Mouse (Mus musculus) right cerebral cortex, postnatal 14 days (tissue): ENCODE data around the gene Gm10778.
"Not testable (repeated sequence)": the region's sequence is repeated elsewhere in the genome, so short reads cannot be mapped to it uniquely, and the experiment has no call there.

ENCODE experiments used
- DNase-seq: peaks from one replicate; pipeline ENCODE4 v3.0.0; 2022

Gene Gm10778

DNA sequence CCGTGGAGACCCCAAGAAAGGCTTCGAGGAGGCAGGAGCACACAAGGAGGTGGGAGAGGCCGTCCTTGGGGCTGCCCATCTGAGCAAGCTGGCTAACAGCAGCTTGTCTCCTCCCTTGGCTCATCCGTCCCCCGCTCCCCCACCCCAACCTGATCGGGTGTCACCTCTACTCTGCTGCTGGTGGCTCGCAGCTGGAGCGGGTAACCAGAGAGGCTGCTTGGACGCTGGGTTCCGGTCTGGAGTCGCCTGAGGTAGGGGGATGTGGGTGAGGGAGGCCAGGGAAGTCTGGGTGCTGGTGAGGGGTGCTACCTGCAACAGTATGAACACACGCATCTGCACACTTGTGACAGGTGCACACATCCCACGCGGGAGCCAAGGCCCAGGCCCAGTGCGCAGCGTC, 20.5 kb upstream of the Gm10778 start, which contains the start of gene Ankrd24:
Ankrd24 (plus strand) TSS at position 151 of the 400 bp plus-strand sequence.
- no peak for DNase-seq

DNA sequence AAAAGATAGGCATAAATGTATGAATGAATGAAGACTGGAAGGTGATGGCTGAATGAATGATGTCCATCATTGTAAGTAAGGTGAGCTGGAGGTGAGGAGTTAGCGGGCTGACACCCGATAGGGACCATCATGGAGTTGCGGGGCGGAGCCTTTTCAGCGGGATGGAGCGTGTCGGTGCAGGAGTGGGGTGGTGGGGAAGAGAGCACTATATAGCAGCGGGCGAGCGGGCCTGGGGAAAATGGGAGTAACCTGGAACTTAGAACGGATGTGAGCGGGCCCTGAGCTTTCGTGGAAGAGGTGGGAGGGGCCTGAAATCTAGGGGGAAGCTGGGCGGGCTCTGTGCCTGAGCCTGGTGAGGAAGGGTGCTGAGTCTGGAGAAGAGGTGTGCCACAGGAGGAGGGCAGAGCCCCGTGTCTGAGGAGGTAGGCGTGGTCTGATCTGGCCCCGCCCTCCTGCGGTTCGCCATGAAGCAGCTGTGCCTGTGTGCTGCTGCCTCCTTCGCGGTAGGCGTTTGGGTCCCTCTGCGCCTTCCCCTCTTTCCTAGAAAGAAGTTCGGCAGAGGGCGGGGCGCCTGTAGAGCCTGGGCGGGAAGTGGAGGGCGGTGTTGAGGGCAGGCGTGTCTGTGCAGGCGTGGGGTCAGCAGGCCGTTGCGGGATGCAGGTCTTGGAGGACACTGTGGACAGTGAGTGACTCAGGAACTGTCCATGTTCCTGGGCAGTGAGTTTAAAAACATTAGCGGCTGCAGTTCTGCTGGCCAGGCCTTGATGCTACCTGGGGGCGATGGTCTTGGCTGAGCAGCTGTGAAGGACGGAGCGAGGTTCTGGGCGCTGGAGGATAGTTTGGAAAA, 15.4 kb upstream of the Gm10778 start:
- DNase-seq, result peak; percentile 82

DNA sequence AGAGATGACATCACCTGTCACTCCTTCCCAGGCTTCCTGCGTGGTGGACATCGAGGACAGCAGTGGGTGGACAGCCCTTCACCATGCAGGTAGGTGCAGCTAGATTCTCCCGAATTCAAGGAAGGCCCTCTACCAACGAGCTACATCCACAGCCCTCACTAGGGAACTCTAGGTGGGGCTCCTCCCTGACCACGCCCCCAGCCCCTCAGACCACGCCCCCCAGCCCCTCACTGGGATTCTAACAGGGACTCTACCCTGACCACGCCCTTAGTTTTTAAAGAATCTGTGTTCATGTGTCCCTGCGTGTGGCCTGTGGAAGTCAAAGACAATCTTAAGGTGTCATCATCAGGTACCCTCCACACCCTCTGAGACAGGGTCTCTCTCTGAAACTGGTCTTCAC, 12.5 kb upstream of the Gm10778 start:
- no peak for DNase-seq

DNA sequence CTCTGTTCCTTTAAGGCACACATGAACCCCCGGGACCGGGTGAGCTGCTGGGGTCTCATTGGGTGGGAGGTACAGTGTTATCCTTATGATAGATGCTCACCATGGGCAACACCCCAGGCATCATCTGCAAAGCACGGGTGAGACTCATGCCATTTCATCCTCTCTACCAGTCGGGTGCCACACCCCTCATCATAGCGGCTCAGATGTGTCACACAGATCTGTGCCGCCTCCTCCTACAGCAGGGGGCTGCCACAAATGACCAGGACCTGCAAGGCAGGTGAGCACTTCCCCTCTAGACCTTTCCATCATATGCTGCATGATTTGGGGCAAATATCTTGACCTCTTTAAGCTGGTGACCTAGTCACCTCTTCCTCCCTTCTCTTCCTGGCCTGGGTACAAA, 10.8 kb upstream of the Gm10778 start:
- no peak for DNase-seq

DNA sequence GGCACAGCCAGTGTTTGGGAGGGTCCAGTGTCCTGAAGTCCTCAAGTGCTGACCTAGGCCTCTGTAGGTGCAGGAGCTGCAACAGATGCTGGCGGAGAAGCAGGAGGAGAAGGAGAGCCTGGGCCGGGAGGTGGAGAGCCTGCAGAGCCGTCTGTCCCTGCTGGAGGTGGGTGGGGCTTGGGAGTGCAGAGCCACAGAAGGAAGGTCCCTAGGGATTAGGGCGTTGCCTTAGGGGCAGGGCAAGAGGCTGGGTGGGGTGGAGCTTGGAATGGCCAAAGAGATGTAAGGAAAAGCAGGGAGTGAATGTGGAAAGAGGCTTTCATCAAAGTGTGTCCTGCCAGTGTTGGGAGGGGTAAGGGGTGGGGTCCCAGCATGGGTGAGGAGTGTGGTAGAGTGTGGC, 8.0 kb upstream of the Gm10778 start:
- DNase-seq, result not testable (repeated sequence)

DNA sequence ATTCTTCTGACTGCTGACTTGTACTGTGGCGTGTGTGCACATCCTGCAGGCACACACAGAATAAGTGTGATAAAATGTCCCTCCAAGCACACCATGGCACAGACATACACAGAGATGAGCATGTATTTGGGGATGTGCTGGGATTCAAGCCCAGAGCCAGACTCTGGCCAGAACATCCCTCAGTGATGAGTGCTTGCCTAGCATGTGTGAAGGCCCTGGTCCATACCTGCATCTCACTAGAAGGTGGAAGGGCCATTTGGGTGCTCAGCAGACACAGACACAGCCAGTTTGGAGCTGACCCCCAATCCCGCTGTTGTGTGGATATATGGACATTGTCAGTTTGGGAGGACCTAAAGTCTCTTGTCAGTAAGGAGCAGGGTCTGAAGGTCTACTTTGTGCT, 7.3 kb upstream of the Gm10778 start:
- no peak for DNase-seq

DNA sequence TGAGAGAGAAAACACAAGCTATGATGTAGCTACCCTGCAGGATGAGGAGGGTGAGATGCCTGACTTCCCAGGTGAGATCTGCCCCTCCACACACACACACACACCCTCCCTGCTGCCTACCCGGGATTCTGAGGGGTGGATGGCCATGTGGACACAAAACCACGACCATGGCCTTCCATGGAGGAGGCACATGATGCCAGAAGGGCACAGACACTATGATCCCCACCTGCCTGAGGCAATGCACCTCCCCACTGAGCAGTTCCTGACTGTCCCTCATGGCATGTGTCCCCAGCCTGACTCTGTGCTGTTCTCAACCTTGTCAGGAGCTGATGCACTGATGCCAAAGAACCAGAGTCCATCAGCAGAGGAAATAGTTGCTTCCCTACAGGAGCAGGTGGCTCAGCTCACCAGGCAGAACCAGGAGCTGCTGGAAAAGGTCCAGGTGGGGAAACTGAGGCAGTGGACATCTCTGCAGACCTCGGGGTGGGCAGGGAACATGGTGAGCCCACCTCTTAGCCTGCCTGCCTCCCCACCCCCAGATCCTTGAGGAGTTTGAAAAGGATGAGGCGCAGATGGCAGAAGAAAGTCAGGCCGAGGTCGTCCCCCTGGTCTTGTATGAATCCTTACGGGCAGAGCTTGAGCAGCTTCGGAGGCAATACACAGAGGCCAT, 6.7 kb upstream of the Gm10778 start:
- no peak for DNase-seq

DNA sequence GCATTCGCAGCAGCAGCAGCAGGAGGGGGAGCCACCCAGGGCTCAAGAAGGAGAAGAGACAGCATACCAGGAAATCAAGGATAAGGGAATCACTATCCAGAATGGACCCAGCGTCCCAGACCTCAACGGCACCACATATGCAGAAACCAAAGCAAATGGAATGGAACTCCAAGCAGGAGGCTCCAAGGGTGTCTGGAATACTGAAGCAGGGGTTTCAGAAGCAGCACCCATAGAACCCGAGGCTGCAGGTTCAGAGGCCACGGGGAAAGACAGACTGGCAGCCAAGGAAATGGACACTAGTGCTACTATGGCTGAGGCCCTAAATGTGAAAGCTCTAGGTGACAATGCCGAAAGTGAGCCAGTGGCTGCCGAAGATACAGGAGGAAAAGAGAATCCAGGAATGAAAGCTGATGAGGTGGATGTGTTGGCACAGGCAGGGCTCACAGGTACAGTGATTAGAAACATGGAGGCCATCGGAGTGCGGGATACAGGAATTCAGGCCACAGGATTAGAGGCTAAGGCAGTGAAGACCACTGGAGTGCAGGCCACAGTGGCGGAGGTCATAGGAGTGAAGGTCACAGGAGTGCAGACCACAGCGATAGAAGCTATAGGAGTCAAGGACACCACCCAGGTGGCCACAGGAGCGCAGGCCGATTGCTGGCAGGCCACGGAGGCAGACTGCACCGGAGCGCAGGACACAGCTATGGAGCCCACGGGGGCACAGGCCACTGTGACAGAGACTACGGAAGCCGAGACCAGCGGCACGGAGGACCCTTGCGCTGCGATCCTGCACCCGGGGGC, 6.0 kb upstream of the Gm10778 start:
- DNase-seq, result no peak

DNA sequence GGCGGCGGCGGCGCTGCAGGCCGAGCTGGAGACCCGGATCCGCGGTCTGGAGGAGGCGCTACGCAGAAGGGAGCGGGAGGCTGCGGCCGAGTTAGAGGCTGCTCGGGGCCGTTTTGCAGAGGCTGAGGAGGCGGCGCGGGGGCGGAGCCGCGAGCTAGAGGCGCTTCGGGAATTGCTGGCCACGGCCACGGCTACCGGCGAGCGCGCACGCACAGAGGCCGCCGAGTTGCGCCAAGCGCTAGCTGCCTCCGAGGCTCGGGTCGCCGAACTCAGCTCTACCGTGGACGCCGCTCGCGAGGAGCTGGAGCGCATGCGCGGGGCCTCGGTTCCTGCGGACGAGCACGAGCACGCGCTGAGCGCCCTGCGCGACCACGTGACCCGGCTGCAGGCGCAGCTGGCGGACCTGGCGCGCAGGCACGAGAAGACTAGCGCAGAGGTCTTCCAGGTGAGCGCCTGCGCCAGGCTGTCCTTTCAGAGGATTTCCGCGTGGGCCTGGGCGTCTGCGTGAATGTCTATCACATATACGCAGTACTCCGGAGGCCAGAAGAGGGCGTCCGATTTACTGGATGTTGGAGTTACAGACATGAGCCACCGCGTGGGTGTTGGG, 5.3 kb upstream of the Gm10778 start:
- DNase-seq, result peak; percentile 96

DNA sequence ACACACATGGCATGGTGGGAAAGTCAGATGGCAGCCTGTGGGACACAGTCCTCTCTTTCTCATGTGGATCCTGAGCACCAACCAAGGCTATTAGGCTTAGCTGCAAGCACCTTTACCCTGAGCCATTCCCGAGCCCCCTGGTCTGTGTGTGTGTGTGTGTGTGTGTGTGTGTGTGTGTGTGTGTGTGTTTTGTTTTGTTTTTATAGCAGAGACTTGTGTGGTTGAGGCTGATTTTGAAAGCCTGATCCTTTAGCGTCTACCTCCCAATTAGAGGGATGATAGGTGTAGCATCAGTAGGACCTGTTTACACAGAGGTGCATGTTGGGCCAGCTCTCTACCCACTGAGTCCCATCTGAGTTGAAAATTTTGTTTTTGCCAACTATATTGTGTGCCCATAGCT, 4.7 kb upstream of the Gm10778 start:
- no peak for DNase-seq

DNA sequence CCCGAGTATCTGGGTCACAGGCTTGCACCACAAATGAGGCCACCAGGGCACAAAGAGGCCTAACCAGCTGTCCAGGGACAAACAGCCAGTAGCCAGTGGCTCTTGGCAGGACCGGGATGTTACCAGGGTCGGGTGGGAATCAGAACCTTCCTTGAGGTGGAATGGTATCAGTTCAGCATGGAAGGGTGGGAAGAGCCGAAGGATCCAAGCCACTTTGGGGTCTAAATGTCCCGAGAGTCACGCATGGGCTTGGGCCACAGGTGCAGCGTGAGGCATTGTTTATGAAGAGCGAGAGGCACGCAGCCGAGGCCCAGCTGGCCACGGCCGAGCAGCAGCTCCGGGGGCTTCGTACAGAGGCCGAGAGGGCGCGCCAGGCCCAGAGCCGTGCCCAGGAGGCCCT, 4.1 kb upstream of the Gm10778 start:
- no peak for DNase-seq

DNA sequence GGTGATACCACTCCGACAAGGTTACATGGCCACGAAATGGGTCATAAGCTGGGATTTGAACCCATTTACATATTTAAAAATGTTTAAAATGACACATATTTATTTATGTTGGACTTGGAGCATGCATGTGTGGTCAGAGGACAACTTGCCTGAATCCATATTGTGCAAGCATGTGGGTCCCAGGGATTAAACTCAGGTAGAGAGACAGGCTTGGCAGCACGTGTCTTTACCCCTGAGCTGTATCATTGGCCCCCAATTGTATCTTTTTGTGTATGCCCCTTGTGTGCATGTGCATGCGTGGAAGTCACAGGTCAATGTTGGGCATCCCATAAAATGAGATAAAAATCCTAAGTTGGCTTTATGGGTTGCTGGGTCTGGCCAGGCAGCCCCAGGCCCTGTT, 3.5 kb upstream of the Gm10778 start:
- no peak for DNase-seq

DNA sequence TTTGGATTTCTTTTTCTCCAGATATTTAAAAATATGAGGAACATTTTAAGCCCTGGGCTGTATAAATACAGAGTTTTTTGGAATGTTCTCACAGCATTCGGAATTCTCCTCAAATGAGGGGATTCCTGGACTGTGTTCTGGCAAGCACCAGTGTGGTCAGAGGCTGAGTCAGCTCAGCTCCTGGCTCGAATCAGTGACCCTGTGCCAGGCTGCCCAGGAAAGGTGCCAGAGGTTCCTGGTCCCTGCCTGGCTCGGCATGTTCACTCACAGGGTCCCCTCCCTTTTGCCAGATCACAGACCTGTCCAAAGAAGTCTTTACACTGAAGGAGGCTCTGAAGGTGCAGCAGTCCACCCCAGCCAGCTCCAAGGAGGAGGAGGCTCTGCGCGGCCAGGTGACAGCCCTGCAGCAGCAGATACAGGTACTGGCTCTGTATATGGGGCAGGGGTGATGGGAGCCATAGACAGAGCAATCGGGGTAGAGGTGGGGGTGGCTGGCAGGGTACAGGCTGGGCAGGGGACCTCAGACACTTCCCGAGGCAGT, 2.8 kb upstream of the Gm10778 start:
- DNase-seq, result no peak

DNA sequence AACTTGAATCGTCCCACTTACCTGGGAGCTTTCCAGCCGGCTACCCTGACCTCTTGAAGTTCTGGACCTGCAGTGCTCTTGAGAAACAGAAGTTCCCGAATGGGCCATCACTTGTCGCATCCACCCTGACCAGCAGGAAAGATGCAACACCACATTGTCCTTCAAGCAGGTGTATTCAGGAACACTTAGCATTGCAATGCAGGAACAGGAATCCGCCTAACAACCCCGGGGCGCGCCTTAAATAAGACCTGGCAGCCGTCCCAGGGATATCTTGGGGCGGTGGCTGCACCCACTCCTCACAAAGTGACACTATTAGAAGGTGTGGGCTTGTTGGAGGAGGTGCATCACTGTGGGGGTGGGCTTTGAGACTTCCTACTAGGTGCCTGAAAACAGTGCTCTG, 6.3 kb downstream of the Gm10778 start:
- no peak for DNase-seq

DNA sequence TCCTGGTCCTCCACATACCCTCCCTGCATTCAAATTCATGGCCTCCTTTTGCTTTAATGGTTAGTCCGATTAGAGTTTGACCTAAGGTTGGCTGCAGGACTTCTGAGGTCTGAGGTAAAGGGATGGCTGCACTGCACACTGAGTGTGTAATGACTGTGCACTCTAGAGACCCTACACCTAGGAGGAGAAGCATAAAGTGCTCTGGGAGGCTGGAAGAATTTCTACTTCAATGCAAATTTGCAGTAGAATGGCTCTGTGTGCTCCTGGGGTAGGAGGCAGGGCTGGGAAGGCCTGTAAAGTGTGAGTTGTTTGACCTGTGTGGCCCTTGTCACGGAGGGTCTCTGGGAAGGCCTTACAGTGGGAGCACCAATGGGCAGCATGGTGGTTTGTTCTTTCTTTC, 7.3 kb downstream of the Gm10778 start:
- no peak for DNase-seq

DNA sequence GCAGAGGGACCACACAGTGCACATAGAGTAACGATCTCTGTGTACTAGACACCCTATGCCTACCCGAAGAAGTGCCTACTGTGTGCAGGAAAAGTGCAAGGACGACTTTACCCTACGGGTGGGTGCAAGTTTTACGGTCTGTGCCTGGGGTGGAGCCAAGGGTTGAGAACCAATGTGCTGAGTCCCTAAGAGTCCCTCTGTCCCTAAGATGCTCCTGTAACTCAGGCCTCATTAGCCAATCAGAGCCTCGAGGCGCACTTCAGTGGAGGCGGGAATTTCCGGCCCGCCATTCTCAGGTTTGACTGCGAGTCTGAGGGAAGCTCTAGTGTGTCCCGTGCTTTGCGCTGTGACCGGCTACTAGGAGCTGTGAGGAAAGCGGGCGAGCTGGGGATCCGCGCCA, 38.3 kb downstream of the Gm10778 start:
- not testable (repeated sequence) for DNase-seq

DNA sequence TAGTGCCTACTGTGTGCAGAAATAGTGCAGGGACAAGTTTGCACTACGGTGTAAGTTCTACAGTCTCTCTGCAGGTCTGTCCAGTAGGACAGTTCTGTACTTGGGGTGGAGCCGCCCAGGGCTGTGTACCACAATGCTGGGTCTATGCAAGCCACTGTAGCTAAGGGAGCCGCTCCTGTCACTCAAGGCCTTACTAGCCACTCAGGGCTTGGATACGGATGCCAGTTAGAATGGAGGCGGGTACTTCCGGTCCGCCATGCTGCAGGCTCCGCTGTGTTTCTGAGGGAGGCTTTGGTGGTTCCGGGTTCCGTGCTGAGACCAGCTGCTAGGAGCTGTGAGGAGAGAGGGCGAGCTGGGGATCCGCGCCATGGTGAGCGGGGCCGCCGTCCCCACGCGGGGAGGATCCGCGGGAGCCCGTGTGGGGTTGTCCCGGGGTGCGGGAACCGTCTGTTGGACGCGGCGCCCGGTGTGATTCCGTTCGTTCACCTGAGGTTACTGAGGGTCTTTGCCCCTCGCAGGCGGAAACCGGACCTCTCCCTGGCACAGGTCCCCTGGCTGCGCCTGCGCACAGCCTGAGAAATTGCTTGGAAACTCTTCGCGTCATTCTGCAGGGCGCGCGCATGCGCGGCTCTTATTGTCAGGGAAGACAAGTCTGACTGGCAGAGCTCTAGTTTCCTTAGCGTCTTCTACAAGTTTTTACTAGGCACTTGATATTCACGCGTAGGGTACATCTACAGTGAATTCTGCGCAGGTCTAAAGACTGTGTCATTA, 55.9 kb downstream of the Gm10778 start, which contains the start of gene Zfp433:
Zfp433 (plus strand) TSS at position 295 of the 771 bp plus-strand sequence.
- DNase-seq, result not testable (repeated sequence)
